Mouse (Mus musculus) urinary bladder, postnatal 14 days (tissue): Measurements from ENCODE around the gene Kctd8.

ENCODE experiments used
- DNase-seq: peaks from one replicate; pipeline ENCODE4 v3.0.0; 2021; ENCODE audit warnings: low spot score

Gene Kctd8

GRCm38 (mm10) chr5:69159897-69160509 is 181.5 kb downstream of the Kctd8 start:
- no peak for DNase-seq

GRCm38 (mm10) chr5:69156489-69156888 is 185.0 kb downstream of the Kctd8 start:
- DNase-seq: no peak

- DNase-seq: no peak
These were observed 195.7 kb downstream of the Kctd8 start for GRCm38 (mm10) chr5:69145827-69146226.

DNA sequence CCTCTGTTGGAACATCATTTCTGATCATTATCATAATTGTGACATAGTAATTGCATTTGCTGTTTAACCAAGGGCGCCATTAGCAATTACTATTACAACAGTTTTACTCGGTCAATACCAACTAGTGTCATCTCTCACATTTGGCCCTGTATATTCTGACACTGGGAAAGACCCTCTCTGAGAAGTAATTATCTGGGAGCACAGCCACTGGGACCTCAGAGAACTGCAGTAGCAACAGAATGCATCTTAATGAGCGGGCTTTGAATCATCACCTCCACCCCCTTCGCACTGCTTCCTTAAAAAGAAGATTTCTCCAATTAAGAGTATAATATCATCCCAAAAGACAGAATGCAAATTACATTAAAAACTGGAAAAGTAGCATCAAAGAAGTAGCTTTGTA is 200.4 kb downstream of the Kctd8 start:
- no peak for DNase-seq

DNA sequence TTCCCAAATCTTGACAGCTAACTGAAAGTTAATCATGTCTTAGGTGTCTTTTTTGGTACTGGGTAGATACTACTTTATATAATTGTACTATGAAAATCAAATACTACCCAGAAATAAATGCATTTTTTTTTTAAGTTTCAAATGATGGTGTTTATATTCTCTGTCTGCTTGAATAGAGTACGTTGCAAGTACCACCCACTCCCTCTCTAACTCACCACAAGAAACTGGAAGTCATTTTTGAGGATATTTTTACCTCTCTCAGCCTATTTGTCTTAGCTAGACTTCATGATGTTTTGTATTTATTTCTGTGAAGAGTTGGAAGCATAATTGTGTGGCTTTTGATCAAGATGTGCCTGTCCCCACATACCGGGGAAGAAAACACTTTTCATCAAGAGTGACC is 232.8 kb downstream of the Kctd8 start:
- no peak for DNase-seq

DNA sequence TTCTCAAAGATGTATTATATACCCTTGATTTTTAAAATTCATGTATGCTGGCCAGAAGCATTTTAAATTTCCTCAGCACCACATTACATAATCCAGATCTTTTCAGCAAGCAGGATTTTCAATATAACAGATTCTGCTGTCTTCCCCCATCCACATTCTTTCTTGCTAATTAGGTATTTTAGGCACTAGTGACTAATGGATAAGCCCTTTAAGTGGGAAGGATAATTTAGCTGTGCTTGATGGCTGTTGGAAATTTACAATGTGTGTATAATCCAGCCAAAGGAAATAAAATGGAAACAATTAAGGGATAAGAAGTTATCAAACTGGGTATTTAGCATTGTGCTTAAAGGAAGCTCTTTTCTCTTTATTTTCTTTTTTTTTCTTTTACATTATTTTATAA is 252.6 kb downstream of the Kctd8 start:
- no peak for DNase-seq
